11 mouse cellular contexts compared by ENCODE assay signal in genomic region chr9:68978656-68979055, GRCm38 (mm10).
"Had no signal": no experiment of that assay in that cellular context is flagged by ENCODE, and none has a peak within 500 bp of the region (broad histone marks: within the 10 kb centered on the region; RNA-seq: fewer than 3 reads in every experiment).

No protein-coding gene starts in this region.

- DNase-seq: kidney, postnatal 10 days; kidney, postnatal 36 days; left cerebral cortex, postnatal 4 days; lung, adult 18-20 months; lung, postnatal 10 days; lung, postnatal 36 days; retina, postnatal 1 day; thymus, adult 18-20 months; thymus, postnatal 36 days had no signal

- ATAC-seq: midbrain, embryonic 13.5 days; midbrain, embryonic 16.5 days had no signal
